Mouse (Mus musculus) hindbrain, embryonic 16.5 days (tissue): ENCODE data around the gene Gp1ba. TPM values are rescaled to one million over a fixed set of nuclear protein-coding genes. Genes with fewer than 3 reads are reported as not detected.

Experiments
- ATAC-seq: fragments of 200-750 bp; cut with Nextera tagmentation; 2 replicates; pipeline ENCODE4 v1.8.0; 2017; ENCODE audit warnings: moderate TSS enrichment, moderate library complexity
- H3K27ac ChIP-seq: fragments of 300-500 bp; sonication (generic); 2 replicates; pipeline ENCODE4 v1.5.1; 2014; ENCODE audit warnings: low read depth, mild to moderate bottlenecking, control low read depth, low read length, moderate library complexity
- H3K27me3 ChIP-seq: fragments of 300-500 bp; sonication (generic); replicated peaks from 2 replicates; pipeline ENCODE4 v1.6.1; 2014; ENCODE audit warnings: low read length; ENCODE audit not compliant: control insufficient read depth, insufficient read depth
- H3K36me3 ChIP-seq: fragments of 300-500 bp; sonication (generic); 2 replicates; pipeline ENCODE4 v1.6.1; 2014; ENCODE audit warnings: mild to moderate bottlenecking, low read length, moderate library complexity, mixed read lengths; ENCODE audit not compliant: control insufficient read depth, insufficient read depth
- H3K4me1 ChIP-seq: fragments of 300-500 bp; sonication (generic); 2 replicates; pipeline ENCODE4 v1.6.1; 2014; ENCODE audit warnings: low read depth, low read length; ENCODE audit not compliant: control insufficient read depth, insufficient read depth
- H3K4me2 ChIP-seq: fragments of 300-500 bp; sonication (generic); 2 replicates; pipeline ENCODE4 v1.6.1; 2014; ENCODE audit warnings: mild to moderate bottlenecking, low read length, control low read depth, moderate library complexity
- H3K4me3 ChIP-seq: fragments of 300-500 bp; sonication (generic); 2 replicates; pipeline ENCODE4 v1.5.1; 2014; ENCODE audit warnings: mild to moderate bottlenecking, low read length, control low read depth, moderate library complexity
- H3K9ac ChIP-seq: fragments of 300-500 bp; sonication (generic); 2 replicates; pipeline ENCODE4 v1.6.1; 2014; ENCODE audit warnings: low read depth, mild to moderate bottlenecking, control low read depth, low read length, moderate library complexity
- H3K9me3 ChIP-seq: fragments of 300-500 bp; sonication (generic); 2 replicates; pipeline ENCODE4 v1.6.1; 2014; ENCODE audit warnings: mild to moderate bottlenecking, low read length, moderate library complexity; ENCODE audit not compliant: control insufficient read depth
- WGBS: fragments of 180-500 bp; shearing (Covaris S2); extraction: QIAGEN DNeasy Blood & Tissue Kit; methylation state at CpG from one replicate; pipeline ENCODE4 v1.1.7; 2014; 5-methylcytosine and 5-hydroxymethylcytosine counted together
- polyA plus RNA-seq: library from polyadenylated mRNA; unstranded; fragments of >200 nt; fragmentation: Nextera tagmentation; extraction: Ambion mirVana; gene quantifications from 2 replicates; pipeline ENCODE4 v1.2.1, GENCODE M21; 2015

Gp1ba gene
- polyA plus RNA-seq, 1 experiment from 2014 or later: 0.29 TPM

DNA sequence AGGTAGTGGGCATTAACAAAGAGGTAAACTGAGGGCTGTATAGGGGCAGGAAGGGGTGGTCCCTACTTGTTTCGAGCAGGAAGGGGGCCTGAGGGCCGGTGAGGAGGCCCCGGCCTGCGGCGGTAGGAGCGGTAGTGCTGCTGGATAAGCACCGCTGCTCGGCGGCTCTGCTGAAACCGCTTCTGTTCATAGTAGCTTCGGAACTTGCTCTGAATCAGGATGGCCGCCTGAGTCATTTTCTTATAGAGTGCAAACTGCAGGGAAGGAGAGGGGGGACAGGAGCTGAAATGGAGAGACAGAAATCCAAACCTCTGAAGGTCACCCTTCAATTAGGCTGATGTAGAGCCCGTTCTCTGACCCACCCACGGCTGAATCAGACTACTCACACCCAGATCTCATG is 31.6 kb downstream of the Gp1ba start:
- no peak for ATAC-seq

DNA sequence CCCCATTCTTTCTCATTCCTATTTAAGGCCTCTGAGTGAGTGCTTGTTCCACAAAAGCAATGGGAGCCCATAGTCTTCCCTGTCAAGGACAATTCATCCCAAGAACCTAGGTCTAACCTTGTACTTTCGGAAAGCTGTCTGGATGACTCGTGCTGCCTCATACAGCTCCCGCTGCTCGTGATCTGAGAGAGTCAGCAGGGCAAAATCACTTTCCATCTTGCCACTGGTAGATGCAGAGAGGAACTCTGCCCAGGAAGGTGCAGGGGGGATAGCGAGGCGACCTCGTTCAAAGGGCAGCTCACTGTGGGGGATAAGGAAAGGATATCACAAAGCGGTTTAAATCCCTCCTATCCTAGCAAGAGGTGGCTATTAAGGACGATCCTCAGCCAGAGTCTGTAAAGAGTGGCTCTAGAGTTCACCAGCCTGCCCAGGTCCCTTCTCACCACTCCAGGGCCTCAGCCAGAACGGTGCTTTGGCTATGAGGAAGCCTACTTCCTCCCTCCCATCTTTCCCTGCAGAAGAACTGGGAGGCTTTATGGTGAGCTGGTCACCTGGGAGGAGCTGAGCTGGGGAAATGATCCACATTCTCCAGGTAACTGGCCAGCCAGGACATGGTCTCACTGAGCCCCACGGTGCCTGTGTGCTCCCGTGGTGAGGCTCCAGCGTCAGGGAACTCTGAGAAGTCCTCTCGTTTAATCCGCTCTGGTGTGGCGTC is 32.6 kb downstream of the Gp1ba start:
- ATAC-seq: no peak
- H3K4me2 ChIP-seq: no peak overlapping the region; the same call in 1 of the 2 replicates
- H3K36me3 ChIP-seq: peaks cover 10% of the 10 kb centered on the region; the same call in 1 of the 2 replicates
- H3K27me3 ChIP-seq: no peaks in the 10 kb centered on the region
- no peaks in the 10 kb centered on the region for H3K9me3 ChIP-seq
- H3K27ac ChIP-seq: no peak overlapping the region
- 83% methylated on average over 16 of the region's 16 CpGs for WGBS
- peaks cover 18% of the 10 kb centered on the region for H3K4me1 ChIP-seq
- H3K4me3 ChIP-seq: no peak overlapping the region
- H3K9ac ChIP-seq: 0 out of 2 replicates have a peak overlapping the region, but pooled peaks have one; percentile 19

More for the DNA sequence above, 31.6 kb downstream of the Gp1ba start:
- H3K4me1 ChIP-seq: peaks cover 18% of the 10 kb centered on the region
- peaks cover 5% of the 10 kb centered on the region; the same call in 1 of the 2 replicates for H3K36me3 ChIP-seq
- H3K27me3 ChIP-seq: no peaks in the 10 kb centered on the region
- peak overlapping the region; percentile 79 for H3K9ac ChIP-seq
- 38% methylated on average over 14 of the region's 14 CpGs for WGBS
- peak overlapping the region; percentile 86 for H3K4me2 ChIP-seq
- peak overlapping the region; percentile 97 for H3K27ac ChIP-seq
- H3K4me3 ChIP-seq: peak overlapping the region; percentile 64
- no peaks in the 10 kb centered on the region for H3K9me3 ChIP-seq

DNA sequence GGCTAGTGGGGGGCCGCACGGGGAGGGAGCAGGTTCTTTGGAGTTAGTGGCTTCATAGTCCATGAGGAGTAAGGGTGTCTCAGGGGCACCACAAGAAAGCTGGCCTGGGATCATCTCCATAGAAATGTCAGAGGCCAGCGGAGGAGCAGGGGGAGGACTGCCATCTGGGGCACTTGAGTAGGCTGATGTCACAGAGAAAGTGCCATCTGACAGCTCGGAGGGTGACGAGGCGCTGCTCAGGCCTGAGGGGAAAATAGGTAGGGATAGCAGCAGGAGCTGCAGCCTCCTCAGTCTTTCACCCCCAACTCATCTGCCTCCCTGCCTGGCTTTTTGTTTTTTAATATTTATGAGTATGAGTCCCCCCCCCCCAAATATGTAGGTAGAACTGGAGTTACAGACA is 35.1 kb downstream of the Gp1ba start:
- Histone ChIP-seq H3K27me3 (no peaks in the 10 kb centered on the region), H3K4me3 (no peak overlapping the region), H3K9ac (no peak overlapping the region), H3K27ac (no peak overlapping the region), H3K4me2 (no peak overlapping the region), H3K36me3 (peaks cover 16% of the 10 kb centered on the region), H3K4me1 (peaks cover 11% of the 10 kb centered on the region), H3K9me3 (no peaks in the 10 kb centered on the region)
- WGBS: 60% methylated on average over 6 of the region's 6 CpGs
- ATAC-seq: no peak

DNA sequence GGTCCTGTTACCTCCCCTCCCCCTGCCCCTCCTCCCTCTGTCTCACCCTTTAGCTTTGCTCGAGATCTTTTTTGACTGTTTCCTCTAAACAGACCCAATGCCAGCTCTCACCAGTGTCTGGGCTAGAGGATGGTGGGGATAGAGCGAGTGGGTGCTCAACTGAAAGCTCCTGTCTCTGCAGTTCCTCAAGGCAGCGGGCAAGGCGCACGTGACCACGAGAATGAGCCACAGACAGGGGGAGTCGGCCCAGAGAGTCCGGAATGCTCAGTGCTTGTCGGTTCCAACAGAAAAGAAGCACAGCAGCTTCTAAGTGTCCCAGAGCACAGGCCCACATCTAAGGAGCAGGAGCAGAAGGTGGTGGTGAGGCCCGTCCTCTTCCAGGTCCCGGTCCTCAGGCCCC is 35.6 kb downstream of the Gp1ba start:
- H3K4me1 ChIP-seq: peaks cover 11% of the 10 kb centered on the region
- no peak overlapping the region for H3K9ac ChIP-seq
- H3K4me2 ChIP-seq: no peak overlapping the region
- H3K27me3 ChIP-seq: no peaks in the 10 kb centered on the region
- peaks cover 19% of the 10 kb centered on the region for H3K36me3 ChIP-seq
- no peak for ATAC-seq
- H3K9me3 ChIP-seq: no peaks in the 10 kb centered on the region
- H3K4me3 ChIP-seq: no peak overlapping the region
- no peak overlapping the region for H3K27ac ChIP-seq
- WGBS: 62% methylated on average over 11 of the region's 11 CpGs

DNA sequence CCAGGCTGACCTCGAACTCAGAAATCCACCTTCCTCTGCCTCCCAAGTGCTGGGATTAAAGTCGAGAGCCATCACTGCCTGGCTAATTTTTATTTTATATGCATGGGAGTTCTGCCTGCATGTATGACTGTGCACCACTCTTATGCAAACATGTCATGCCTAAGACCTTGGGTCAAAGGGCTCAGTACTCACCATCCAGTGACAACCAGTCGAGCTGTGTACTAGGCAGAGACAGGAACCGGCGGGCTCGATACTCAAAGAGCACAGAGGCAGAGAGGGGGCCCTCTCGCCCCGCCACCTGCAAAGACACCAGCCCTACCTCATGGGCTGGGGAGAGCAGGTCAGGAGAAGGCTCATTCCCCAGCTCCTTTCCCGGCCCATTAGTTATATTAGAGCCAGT is 39.2 kb downstream of the Gp1ba start:
- no peak overlapping the region for H3K27ac ChIP-seq
- 85% methylated on average over 9 of the region's 9 CpGs for WGBS
- H3K4me3 ChIP-seq: no peak overlapping the region
- peaks cover 8% of the 10 kb centered on the region for H3K4me1 ChIP-seq
- H3K36me3 ChIP-seq: peaks cover 37% of the 10 kb centered on the region
- H3K9me3 ChIP-seq: no peaks in the 10 kb centered on the region
- no peak for ATAC-seq
- no peaks in the 10 kb centered on the region for H3K27me3 ChIP-seq
- no peak overlapping the region for H3K4me2 ChIP-seq
- H3K9ac ChIP-seq: no peak overlapping the region

DNA sequence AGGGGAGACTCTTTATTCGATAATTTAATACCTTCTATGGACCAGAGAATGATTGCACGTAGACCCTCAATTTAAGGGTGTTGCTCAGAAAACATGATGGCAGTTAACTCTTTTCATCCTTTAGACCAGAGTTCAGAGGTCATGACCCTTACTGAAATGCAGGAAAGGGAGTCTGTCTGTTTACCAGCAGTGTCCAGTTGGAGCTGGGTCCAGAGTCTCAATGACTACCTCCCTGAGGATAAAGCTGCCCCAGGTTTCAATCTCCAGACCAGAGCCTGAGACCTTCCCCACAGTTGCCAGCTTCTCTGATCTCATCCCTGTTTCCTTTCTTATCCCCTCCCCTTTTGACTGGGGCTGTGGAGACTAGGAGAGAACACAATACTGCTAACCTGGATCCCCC is 39.7 kb downstream of the Gp1ba start:
- no peak for ATAC-seq
- H3K27me3 ChIP-seq: no peaks in the 10 kb centered on the region
- H3K9ac ChIP-seq: no peak overlapping the region
- peaks cover 39% of the 10 kb centered on the region for H3K36me3 ChIP-seq
- peaks cover 8% of the 10 kb centered on the region for H3K4me1 ChIP-seq
- H3K9me3 ChIP-seq: no peaks in the 10 kb centered on the region
- no peak overlapping the region for H3K4me2 ChIP-seq
- WGBS: 63% methylated on average over 2 of the region's 2 CpGs
- H3K4me3 ChIP-seq: no peak overlapping the region
- no peak overlapping the region for H3K27ac ChIP-seq

DNA sequence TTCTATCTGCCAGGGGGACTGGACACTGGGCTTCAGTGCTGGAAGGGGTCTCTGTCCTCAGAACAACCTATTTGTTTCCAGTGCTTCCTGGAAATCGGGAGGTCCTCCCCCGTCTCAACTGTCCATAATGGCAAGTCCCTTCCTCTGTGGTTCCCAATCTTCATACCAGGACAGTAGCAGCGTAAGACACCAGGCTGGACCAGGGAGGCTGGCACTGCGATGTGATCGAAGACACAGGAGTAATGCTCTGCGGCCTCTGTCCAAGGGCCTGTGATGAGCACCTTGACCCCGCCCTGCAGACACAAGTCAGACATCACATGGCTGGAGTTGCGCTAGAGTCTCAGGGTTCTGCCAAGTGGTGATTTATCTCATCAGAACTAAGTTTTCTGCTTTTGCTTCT is 40.4 kb downstream of the Gp1ba start:
- Histone ChIP-seq H3K27ac (no peak overlapping the region), H3K4me1 (peaks cover 8% of the 10 kb centered on the region), H3K4me3 (no peak overlapping the region), H3K36me3 (peaks cover 43% of the 10 kb centered on the region), H3K9ac (no peak overlapping the region), H3K9me3 (no peaks in the 10 kb centered on the region), H3K27me3 (no peaks in the 10 kb centered on the region), H3K4me2 (no peak overlapping the region)
- 96% methylated on average over 8 of the region's 8 CpGs for WGBS
- ATAC-seq: no peak

DNA sequence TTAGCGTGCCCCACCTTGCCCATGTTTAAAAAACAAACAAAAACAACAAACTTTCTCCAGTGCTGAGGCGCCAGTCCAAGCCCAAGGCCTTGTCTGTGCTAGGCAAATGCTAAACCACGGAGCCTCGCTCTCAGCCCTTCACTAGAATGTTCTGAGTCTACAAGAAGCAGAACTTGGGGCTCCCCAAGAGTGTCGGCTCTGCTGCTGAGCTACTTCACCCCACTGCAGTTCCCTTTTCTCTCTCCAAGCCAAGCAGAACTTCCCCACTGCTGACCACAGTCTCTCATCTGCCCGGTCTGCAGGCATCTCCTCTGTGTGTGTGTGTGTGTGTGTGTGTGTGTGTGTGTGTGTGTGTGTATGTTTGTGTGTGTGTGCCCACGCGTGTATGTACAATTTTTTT is 41.0 kb downstream of the Gp1ba start:
- H3K36me3 ChIP-seq: peaks cover 45% of the 10 kb centered on the region

DNA sequence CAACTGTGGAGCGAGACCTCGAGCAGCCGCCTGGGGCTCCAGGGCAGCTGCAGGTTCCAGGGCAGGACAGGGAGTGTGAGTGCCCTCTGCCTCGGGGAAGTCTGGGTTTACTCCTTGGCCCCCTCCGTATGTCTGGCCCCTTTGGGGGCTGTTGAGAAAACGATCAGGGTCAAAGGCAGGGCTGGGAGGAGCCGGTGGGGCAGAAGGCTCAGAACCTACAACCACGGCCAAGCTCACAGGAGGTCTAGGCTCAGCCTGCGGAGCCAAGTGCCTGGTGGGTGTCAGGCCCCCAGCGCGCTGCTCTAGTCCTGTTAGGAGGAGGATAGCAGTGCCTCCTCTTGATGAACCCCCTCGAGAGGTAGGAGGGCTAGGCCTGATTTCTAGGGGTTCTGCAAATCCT is 42.2 kb downstream of the Gp1ba start:
- 74% methylated on average over 12 of the region's 12 CpGs for WGBS
- H3K9ac ChIP-seq: no peak overlapping the region; the same call in 1 of the 2 replicates
- ATAC-seq: no peak

More for the DNA sequence above, 41.0 kb downstream of the Gp1ba start:
- H3K9ac ChIP-seq: no peak overlapping the region
- ATAC-seq: no peak
- H3K4me2 ChIP-seq: no peak overlapping the region
- 93% methylated on average over 8 of the region's 8 CpGs for WGBS
- no peak overlapping the region for H3K4me3 ChIP-seq
- no peaks in the 10 kb centered on the region for H3K9me3 ChIP-seq
- H3K4me1 ChIP-seq: peaks cover 8% of the 10 kb centered on the region
- H3K27ac ChIP-seq: no peak overlapping the region
- H3K27me3 ChIP-seq: no peaks in the 10 kb centered on the region

More for the DNA sequence above, 42.2 kb downstream of the Gp1ba start:
- Histone ChIP-seq H3K4me2 (no peak overlapping the region), H3K36me3 (peaks cover 42% of the 10 kb centered on the region), H3K4me1 (peaks cover 8% of the 10 kb centered on the region), H3K9me3 (no peaks in the 10 kb centered on the region), H3K27me3 (no peaks in the 10 kb centered on the region), H3K27ac (no peak overlapping the region), H3K4me3 (no peak overlapping the region)
